Mouse (Mus musculus): ENCODE results near the gene Frmd4a. TPM values are rescaled to one million over a fixed set of nuclear protein-coding genes. Genes with fewer than 3 reads are reported as not detected.
"Not testable (repeated sequence)": the region's sequence is repeated elsewhere in the genome, so short reads cannot be mapped to it uniquely, and the experiment has no call there.

The Frmd4a gene
- polyA plus RNA-seq, 1 experiment from 2014 or later = 64.3 TPM

DNA sequence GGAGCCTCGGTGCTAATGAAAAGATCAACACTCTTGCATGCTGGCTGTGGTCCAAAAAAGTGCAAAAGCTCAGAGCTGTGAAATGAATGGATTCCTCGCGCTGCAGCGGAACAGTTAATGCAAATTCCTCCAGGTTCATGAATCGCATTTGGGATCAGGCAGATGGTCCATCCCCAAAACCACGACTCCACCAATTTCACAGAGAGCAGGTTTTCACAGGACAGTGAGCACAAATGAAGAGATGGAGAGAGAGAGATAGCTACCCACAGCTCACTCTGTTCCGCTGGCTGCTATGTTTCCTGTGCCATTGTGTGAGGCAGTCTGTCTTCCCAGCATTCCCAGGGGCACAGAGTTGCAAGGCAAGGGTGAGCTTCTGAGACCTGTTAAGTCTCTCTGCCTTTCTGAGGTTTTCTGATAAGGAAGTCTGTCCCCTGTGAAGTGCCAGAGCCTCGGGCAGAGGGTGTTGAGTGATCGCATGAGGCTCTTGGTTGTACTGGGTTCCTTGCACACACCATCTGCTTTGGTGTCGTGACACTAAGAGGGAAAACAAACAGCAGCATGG lies 215.3 kb downstream of the Frmd4a start:
- WGBS = 58% methylated on average over 10 of the region's 10 CpGs
- Histone ChIP-seq H3K4me3 (no peak overlapping the region), H3K36me3 (no peaks in the 10 kb centered on the region), H3K4me1 (peaks cover 6% of the 10 kb centered on the region; the same call in 1 of the 2 replicates), H3K9me3 (replicated peaks) (no peaks in the 10 kb centered on the region), H3K27ac (peak overlapping the region; percentile 34; the same call in 1 of the 2 replicates), H3K27me3 (ENCODE audit: low read depth, poor library complexity, severe bottlenecking) (no peaks in the 10 kb centered on the region)
- DNase-seq (ENCODE audit: low spot score) = no peak

DNA sequence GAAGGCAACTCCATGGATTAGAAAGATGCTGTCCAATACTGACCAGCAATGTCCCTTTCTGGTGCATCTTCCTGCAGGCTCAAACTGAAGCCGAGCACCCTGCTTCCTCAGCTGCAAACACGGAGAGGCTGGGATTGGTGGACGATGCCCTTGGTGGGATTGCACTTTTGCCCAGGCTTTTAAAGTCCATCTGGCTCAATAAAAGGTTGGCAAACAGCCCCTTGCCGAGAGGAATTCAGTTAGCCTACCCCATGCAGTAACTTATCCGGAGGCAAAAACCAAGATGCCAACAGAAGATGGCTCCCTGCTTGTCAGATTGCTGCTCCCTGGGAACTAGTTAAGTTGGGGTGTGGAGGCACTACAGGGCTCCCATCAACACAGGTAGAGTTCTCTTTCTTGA lies 220.2 kb downstream of the Frmd4a start:
- 88% methylated on average over 5 of the region's 5 CpGs for WGBS
- Histone ChIP-seq H3K27ac (no peak overlapping the region), H3K9me3 (replicated peaks) (no peaks in the 10 kb centered on the region), H3K4me3 (no peak overlapping the region), H3K27me3 (ENCODE audit: low read depth, poor library complexity, severe bottlenecking) (no peaks in the 10 kb centered on the region), H3K36me3 (no peaks in the 10 kb centered on the region), H3K4me1 (peaks cover 5% of the 10 kb centered on the region; the same call in 1 of the 2 replicates)
- DNase-seq (ENCODE audit: low spot score) = no peak

DNA sequence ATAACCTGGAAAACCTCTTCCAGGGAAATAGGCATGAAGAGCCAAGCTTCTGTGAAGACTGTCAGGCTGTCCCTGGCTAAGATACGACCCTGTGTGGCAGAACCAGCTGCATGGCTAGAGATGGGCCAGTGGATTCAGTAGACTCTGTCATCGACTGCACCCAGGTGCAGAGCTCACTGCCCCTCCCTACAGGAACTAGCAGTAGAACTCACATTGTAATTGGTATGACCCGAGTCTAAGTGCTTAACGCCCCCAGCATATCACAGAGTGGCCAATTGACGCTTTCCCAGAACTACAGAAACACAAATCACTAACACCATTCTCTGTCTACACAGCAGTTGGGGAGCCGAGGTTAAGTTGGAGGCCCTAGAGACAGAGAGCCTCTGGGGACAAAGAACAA lies 232.2 kb downstream of the Frmd4a start:
- WGBS = 50% methylated on average over 6 of the region's 6 CpGs
- Histone ChIP-seq H3K4me1 (peaks cover 27% of the 10 kb centered on the region), H3K9me3 (replicated peaks) (no peaks in the 10 kb centered on the region), H3K27ac (no peak overlapping the region), H3K27me3 (ENCODE audit: low read depth, poor library complexity, severe bottlenecking) (no peaks in the 10 kb centered on the region), H3K4me3 (no peak overlapping the region), H3K36me3 (no peaks in the 10 kb centered on the region)
- DNase-seq (ENCODE audit: low spot score) = no peak

DNA sequence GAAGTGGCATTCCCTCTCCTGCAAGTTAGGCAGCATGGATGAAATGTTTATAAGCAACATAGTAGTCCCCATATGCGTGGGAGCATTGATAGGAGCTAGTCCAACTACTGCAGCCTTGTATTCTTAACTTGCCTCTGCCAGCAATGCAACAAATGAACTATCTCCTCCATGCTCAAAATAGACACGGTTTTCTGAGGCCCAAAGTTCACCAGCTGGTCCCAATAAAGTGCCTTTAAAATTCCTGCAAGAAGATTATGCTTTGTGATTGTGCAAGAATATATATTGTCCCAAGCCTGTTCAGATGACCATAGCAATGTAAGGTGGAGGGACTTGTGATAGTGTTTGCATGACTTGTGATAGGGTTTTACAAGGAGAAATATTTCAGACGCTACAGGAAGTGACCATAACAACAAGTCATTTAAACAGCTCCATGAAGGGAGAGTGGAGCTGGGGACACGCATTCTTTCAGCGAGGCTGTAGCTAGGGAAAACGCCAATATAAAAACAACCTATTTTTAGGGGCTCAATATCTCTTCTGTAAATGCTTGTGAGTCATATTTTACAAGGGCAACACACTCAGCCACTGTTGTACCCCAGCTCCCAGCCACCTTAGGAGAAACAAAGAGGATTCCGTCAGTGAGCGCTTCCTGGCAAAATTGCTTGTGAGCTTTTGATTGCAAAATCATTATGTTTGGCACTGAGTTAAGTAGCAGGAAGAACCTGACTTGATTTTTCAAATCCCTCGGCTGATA lies 235.2 kb downstream of the Frmd4a start:
- Histone ChIP-seq H3K27ac (peak overlapping the region; percentile 79), H3K4me1 (peaks cover 27% of the 10 kb centered on the region), H3K36me3 (no peaks in the 10 kb centered on the region), H3K9me3 (replicated peaks) (no peaks in the 10 kb centered on the region), H3K27me3 (ENCODE audit: low read depth, poor library complexity, severe bottlenecking) (no peaks in the 10 kb centered on the region), H3K4me3 (no peak overlapping the region)
- WGBS = 64% methylated on average over 9 of the region's 9 CpGs
- no peak for DNase-seq (ENCODE audit: low spot score)

DNA sequence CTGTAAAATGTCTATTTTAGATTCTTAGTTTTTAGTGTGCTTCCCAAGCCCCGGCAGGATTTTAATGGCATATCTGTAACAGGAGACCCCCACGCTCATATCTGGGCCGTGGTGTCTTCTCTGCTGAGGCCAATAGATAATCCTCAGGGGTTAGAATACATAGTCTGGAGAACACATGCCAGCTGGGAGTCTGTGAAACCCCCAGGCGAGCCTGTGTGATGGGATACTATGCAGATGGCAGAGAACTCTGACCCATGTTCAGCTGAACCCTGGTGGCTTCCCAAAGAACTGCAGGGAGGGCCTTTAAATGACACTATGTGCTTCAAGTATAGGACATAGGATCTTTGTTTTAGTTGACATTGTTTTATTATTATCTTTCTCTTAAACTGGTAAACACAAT lies 235.8 kb downstream of the Frmd4a start:
- H3K4me1 ChIP-seq = peaks cover 27% of the 10 kb centered on the region
- H3K9me3 ChIP-seq (replicated peaks) = no peaks in the 10 kb centered on the region
- 25% methylated on average over 4 of the region's 4 CpGs for WGBS
- H3K36me3 ChIP-seq = no peaks in the 10 kb centered on the region
- no peaks in the 10 kb centered on the region for H3K27me3 ChIP-seq (ENCODE audit: low read depth, poor library complexity, severe bottlenecking)
- DNase-seq (ENCODE audit: low spot score) = peak; percentile 67
- peak overlapping the region; percentile 79 for H3K27ac ChIP-seq
- H3K4me3 ChIP-seq = no peak overlapping the region

DNA sequence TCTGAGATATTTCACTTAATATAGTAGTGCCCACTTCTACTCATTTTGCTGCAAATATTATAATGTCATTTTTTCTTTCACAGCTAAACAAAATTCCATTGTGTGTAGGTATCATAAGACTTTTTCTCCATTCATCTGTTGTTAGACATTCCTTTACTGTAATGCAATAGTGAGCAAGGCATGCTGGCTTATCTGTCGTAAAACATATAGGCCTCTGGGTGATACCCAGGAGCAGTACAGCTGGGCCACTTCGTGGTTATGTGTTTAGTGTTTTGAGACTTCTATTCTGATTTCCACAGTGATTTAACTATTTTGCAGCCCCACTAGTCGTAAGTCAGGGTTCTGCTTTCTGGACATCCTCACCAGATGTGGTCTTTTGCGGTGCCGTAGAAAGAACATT lies 236.6 kb downstream of the Frmd4a start:
- DNase-seq (ENCODE audit: low spot score) = no peak
- H3K9me3 ChIP-seq (replicated peaks) = no peaks in the 10 kb centered on the region
- no peak overlapping the region for H3K4me3 ChIP-seq
- 89% methylated on average over 5 of the region's 5 CpGs for WGBS
- no peaks in the 10 kb centered on the region for H3K27me3 ChIP-seq (ENCODE audit: low read depth, poor library complexity, severe bottlenecking)
- no peaks in the 10 kb centered on the region for H3K36me3 ChIP-seq
- no peak overlapping the region for H3K27ac ChIP-seq
- peaks cover 27% of the 10 kb centered on the region for H3K4me1 ChIP-seq

DNA sequence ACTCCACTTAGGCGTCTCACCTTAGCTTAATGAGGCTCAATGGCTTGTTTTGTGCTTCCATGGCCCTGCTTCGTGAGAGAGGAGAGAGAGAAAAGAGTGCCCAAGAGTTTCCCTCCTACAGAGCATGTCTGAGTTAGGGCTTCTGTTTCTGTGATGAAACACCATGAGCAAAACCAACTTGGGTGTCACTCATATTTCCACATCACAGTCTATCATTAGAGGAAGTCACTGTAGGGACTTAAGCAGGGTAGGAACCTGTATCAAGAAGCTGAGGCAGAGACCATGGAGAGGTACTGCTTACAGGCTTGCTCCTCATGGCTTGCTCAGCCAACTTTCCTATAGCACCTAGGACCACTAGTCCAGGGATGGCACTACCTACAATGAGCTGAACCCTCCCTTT lies 238.7 kb downstream of the Frmd4a start:
- no peaks in the 10 kb centered on the region for H3K27me3 ChIP-seq (ENCODE audit: low read depth, poor library complexity, severe bottlenecking)
- H3K9me3 ChIP-seq (replicated peaks) = no peaks in the 10 kb centered on the region
- no peak overlapping the region for H3K4me3 ChIP-seq
- no peaks in the 10 kb centered on the region for H3K36me3 ChIP-seq
- H3K4me1 ChIP-seq = peaks cover 22% of the 10 kb centered on the region
- WGBS = 96% methylated on average over 2 of the region's 2 CpGs
- DNase-seq (ENCODE audit: low spot score) = no peak
- no peak overlapping the region for H3K27ac ChIP-seq

DNA sequence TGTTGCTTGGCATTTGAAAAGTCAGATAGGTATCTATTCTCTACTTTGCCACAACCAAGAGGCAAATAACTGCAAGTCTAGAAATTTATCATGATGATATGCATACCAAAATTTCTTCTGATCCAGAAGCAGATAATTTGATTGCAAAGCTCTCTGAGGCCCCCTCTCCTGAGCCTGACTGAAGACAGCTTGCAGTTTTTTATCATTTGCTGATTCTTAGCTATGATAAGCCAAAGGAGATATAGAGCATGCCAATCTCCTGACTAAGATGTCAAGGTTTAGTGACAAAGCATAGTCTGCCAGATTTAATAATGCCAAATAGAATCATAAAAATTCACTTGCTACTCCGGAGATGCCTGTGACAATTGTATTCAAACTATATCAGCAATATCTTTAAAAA lies 240.1 kb downstream of the Frmd4a start:
- WGBS = 87% methylated on average over 1 of the region's 1 CpGs
- Histone ChIP-seq H3K9me3 (replicated peaks) (no peaks in the 10 kb centered on the region), H3K27ac (no peak overlapping the region)

DNA sequence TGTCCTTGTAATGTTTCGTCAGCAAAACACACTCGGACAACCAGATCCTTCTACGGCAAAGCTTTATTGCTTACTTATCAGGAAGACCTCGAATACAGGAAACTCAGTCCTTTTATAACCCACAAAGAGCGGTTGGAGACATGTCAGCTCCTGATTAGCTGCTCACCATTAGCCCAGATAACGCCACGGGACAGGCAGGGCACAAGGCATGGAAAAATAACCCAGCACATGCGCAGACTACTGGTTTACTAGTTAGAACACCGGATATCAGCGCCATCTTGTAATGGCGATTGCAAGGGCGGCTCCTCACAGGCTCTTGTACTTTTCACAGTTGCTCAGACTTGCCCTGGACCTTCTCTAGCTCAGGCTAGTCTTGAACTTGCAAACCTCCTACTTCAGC lies 241.3 kb downstream of the Frmd4a start:
- not testable (repeated sequence) for H3K9me3 ChIP-seq (replicated peaks); H3K27me3 ChIP-seq (ENCODE audit: low read depth, poor library complexity, severe bottlenecking); DNase-seq (ENCODE audit: low spot score); H3K27ac ChIP-seq; H3K4me1 ChIP-seq; H3K36me3 ChIP-seq; H3K4me3 ChIP-seq
- 94% methylated on average over 12 of the region's 12 CpGs for WGBS

More for the DNA sequence above, 240.1 kb downstream of the Frmd4a start:
- no peak overlapping the region for H3K4me3 ChIP-seq
- no peaks in the 10 kb centered on the region for H3K27me3 ChIP-seq (ENCODE audit: low read depth, poor library complexity, severe bottlenecking)
- no peak for DNase-seq (ENCODE audit: low spot score)
- H3K4me1 ChIP-seq = peaks cover 15% of the 10 kb centered on the region
- no peaks in the 10 kb centered on the region for H3K36me3 ChIP-seq

DNA sequence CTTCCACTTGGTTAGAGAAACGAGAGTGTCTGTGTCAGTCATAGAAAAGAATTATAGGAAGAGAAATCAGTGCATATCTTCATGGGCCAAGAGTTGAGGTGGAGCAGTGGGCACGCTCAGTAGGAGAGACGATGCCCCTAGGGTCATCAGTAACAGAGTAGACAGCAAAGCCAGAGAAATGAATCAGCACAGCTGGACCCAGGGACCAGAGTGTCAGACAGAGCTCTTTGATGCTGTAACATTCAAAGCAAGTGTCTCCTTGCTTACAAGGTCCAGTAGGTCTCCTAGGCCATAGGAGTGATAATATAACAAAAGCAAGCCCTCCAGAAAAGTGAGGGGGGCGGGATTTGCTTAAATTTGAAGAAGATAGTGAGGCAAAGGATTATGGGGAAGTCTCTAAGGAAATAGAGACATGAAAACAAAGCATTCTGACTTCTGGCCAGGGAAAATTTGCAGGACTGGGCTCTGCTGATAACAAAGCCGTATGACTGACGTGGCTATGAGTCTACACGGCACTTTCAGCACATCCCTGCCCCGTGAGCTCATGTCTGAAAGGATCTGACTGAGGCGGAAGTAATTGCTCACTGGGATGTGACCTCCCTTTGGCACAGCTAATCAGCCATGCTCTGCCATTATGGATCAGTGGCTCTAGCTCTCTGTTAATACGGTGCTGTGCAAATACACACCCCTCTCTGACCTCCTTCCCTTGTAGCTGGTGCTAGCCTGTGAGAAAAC lies 243.0 kb downstream of the Frmd4a start:
- Histone ChIP-seq H3K27ac (no peak overlapping the region), H3K36me3 (no peaks in the 10 kb centered on the region), H3K4me3 (no peak overlapping the region), H3K27me3 (ENCODE audit: low read depth, poor library complexity, severe bottlenecking) (no peaks in the 10 kb centered on the region), H3K4me1 (no peaks in the 10 kb centered on the region), H3K9me3 (replicated peaks) (no peaks in the 10 kb centered on the region)
- DNase-seq (ENCODE audit: low spot score) = no peak
- WGBS = 71% methylated on average over 10 of the region's 10 CpGs

DNA sequence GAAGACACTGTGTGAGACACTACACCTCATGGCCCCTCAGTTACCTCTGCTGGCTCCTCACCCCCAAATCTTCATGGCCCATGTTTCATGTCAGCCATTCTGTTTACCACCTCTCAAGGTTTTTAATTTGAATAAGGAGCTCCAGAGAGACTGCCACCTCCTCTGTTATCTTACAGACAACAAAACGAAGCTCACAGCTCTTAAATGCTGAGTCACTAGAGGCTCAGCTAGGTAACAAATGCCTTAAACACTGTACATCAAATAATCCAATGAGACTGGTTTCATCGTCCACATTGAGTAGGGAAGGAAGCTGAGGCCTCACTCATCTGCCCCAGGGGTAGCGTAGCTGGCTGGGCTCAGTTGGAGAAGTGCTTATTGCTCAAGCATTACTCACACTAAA lies 245.2 kb downstream of the Frmd4a start:
- no peak for DNase-seq (ENCODE audit: low spot score)
- WGBS = 80% methylated on average over 3 of the region's 3 CpGs
- Histone ChIP-seq H3K9me3 (replicated peaks) (no peaks in the 10 kb centered on the region), H3K36me3 (no peaks in the 10 kb centered on the region), H3K27me3 (ENCODE audit: low read depth, poor library complexity, severe bottlenecking) (no peaks in the 10 kb centered on the region), H3K4me3 (no peak overlapping the region), H3K4me1 (peaks cover 4% of the 10 kb centered on the region), H3K27ac (no peak overlapping the region)

DNA sequence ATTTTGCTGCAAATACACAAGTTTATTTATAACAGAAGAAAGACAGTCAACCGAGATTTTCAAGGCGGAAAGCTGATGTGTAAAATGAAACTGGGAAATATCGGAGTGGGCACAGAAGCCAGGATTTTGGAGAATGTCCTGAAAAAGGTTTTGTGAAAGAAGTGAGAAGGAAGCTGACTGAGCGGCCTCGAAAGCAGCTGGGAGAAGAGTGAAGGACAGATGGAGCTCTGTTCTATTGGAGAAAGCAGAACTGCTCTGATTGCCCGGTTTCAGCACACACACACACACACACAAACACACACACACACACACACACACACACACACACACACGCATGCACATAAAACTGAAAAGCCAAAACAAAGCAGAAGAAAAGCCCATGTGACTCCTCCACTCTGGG lies 249.9 kb downstream of the Frmd4a start:
- no peaks in the 10 kb centered on the region for H3K9me3 ChIP-seq (replicated peaks)
- H3K27me3 ChIP-seq (ENCODE audit: low read depth, poor library complexity, severe bottlenecking) = no peaks in the 10 kb centered on the region
- WGBS = 91% methylated on average over 7 of the region's 7 CpGs
- no peak overlapping the region for H3K4me3 ChIP-seq
- no peak for DNase-seq (ENCODE audit: low spot score)
- peak overlapping the region; percentile 56; the same call in 1 of the 2 replicates for H3K27ac ChIP-seq
- peaks cover 30% of the 10 kb centered on the region for H3K4me1 ChIP-seq
- no peaks in the 10 kb centered on the region for H3K36me3 ChIP-seq

DNA sequence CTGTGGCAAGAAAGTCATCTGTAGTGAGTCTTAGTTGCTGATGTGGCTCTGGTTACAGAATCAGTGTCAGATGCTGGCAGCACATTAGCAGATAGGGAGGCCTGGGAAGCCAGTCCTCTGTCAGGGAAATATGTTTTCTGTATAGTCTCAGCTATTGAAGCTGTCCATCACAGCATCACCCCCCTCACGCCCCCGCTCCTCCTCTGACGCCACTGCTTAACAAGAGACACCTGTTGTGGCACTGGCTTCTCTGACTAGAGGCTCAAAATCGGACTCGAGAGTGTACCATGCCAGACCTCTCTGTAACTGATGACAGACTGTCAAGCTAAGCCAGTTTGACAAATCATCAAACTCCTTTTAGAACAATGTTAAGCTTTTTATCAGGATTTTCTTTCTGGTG lies 265.3 kb downstream of the Frmd4a start:
- H3K4me3 ChIP-seq = no peak overlapping the region

More for the DNA sequence above, 265.3 kb downstream of the Frmd4a start:
- Histone ChIP-seq H3K9me3 (replicated peaks) (no peaks in the 10 kb centered on the region), H3K27ac (peak overlapping the region; percentile 63; the same call in 1 of the 2 replicates), H3K36me3 (no peaks in the 10 kb centered on the region), H3K4me1 (peaks cover 53% of the 10 kb centered on the region), H3K27me3 (ENCODE audit: low read depth, poor library complexity, severe bottlenecking) (no peaks in the 10 kb centered on the region)
- WGBS = 25% methylated on average over 5 of the region's 5 CpGs
- peak; percentile 71 for DNase-seq (ENCODE audit: low spot score)

All from limb, embryonic 10.5 days (tissue).